Mouse (Mus musculus) ES-E14 (cell line): Measurements from ENCODE around the gene Tlr4. TPM values are rescaled to one million over a fixed set of nuclear protein-coding genes. Genes with fewer than 3 reads are reported as not detected.

ENCODE experiments used
- DNase-seq: peaks from one replicate; pipeline ENCODE4 v3.0.0-alpha.2; 2013; ENCODE audit warnings: low read depth, low spot score
- H3K27ac ChIP-seq: 2 replicates; pipeline ENCODE4 v1.5.1; 2012; ENCODE audit warnings: low read depth, mild to moderate bottlenecking, low read length, moderate library complexity, mixed read lengths; ENCODE audit not compliant: poor library complexity, insufficient read depth, severe bottlenecking
- H3K36me3 ChIP-seq: 2 replicates; pipeline ENCODE4 v1.6.1; 2012; ENCODE audit warnings: mild to moderate bottlenecking, low read length, moderate library complexity, mixed read lengths; ENCODE audit not compliant: control insufficient read depth, poor library complexity, insufficient read depth, severe bottlenecking
- H3K4me1 ChIP-seq, 2 experiments: fragments of 150-350 bp in 1 of 2; sonication (generic) in 1 of 2; 2 replicates each; pipeline ENCODE4 v1.6.1; 2012; ENCODE audit warnings: low read length in 2 of 2, mild to moderate bottlenecking in 1 of 2, mixed read lengths in 1 of 2; ENCODE audit not compliant: control insufficient read depth in 2 of 2, insufficient read depth in 2 of 2, poor library complexity in 1 of 2
- H3K4me3 ChIP-seq, 2 experiments: fragments of 150-350 bp in 1 of 2; sonication (generic) in 1 of 2; 2 replicates each; pipeline ENCODE4 v1.5.1; 2012; ENCODE audit warnings: low read length in 2 of 2, low read depth in 1 of 2, mild to moderate bottlenecking in 1 of 2, mixed read lengths in 1 of 2; ENCODE audit not compliant: insufficient read depth in 1 of 2, poor library complexity in 1 of 2, severe bottlenecking in 1 of 2
- H3K9ac ChIP-seq: 2 replicates; pipeline ENCODE4 v1.6.1; 2012; ENCODE audit warnings: low read depth, mild to moderate bottlenecking, low read length, mixed read lengths; ENCODE audit not compliant: poor library complexity, insufficient read depth, severe bottlenecking
- H3K9me3 ChIP-seq: fragments of 150-350 bp; sonication (generic); 2 replicates; pipeline ENCODE4 v1.6.1; 2012; ENCODE audit warnings: low read depth, mild to moderate bottlenecking, low read length; ENCODE audit not compliant: control insufficient read depth, insufficient read depth
- CHD2 ChIP-seq: IDR thresholded peaks from 2 replicates; pipeline ENCODE4 v1.6.1; 2014; ENCODE audit warnings: mild to moderate bottlenecking, low read depth, low read length, inconsistent platforms
- HCFC1 ChIP-seq: IDR thresholded peaks from 2 replicates; pipeline ENCODE4 v1.6.1; 2012; ENCODE audit warnings: low read length, inconsistent platforms, borderline replicate concordance; ENCODE audit not compliant: insufficient read depth
- MAFK ChIP-seq: IDR thresholded peaks from 2 replicates; pipeline ENCODE4 v1.6.1; 2014; ENCODE audit warnings: mild to moderate bottlenecking, low read depth, low read length, inconsistent platforms; ENCODE audit not compliant: insufficient read depth
- ZC3H11A ChIP-seq: IDR thresholded peaks from 2 replicates; pipeline ENCODE4 v1.6.1; 2012; ENCODE audit warnings: low read depth, mild to moderate bottlenecking, inconsistent platforms, low read length, borderline replicate concordance
- ZNF384 ChIP-seq: IDR thresholded peaks from 2 replicates; pipeline ENCODE4 v1.6.1; 2012; ENCODE audit warnings: low read depth, low read length, inconsistent platforms
- in situ Hi-C, 2 experiments: fragments of 600-800 bp; cut with MboI; formaldehyde crosslinking; loops; one replicate each; pipeline ENCODE4 v1.15.1; 2025; ENCODE audit warnings: low sequenced_read_pairs in 2 of 2, inconsistent platforms in 1 of 2; ENCODE audit not compliant: unreplicated experiment in 2 of 2
- total RNA-seq: library from RNA; depleted of rRNA; stranded (reverse); fragments of 300-350 nt; gene quantifications from 2 replicates; pipeline ENCODE4 v1.2.3, GENCODE M21; 2012; rRNA removed

The Tlr4 gene
- 0.05 and 0.36 TPM in 2 replicates for total RNA-seq

DNA sequence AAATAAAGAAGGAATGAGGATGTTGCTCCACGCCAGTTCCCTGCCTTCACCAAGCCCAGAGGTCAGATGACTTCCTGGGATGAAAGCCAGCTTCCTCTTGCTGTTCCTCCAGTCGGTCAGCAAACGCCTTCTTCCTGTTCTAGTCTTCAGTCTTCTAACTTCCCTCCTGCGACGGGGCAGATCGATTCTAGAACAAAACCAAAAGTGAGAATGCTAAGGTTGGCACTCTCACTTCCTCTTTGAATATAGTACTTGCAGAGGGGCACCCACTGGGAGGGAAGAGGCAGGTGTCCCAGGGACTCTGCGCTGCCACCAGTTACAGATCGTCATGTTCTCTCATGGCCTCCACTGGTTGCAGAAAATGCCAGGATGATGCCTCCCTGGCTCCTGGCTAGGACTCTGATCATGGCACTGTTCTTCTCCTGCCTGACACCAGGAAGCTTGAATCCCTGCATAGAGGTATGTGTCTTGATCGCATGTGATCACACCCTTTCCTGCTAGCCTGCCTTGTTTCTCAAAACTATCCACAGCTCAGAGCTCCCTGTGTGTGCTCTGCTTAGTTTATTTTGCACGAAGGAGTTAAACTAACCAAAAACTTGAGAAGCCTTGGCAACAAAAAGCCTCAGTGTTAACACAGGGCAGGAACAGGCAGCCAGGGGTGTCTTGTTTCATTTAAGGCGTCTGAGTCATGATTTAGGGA, at the start of gene Tlr4:
Gene Tlr4, plus strand, starts transcription at position 122 of the 700 bp plus-strand sequence.
- DNase-seq, result no peak
- no peak within 1 kb of the TSS for H3K4me3 ChIP-seq
- TF ChIP-seq ZC3H11A (no peak), CHD2 (no peak), ZNF384 (no peak), MAFK (no peak), HCFC1 (no peak)
- H3K27ac ChIP-seq, result no peak within 1 kb of the TSS
- no peaks in the 10 kb centered on the region for H3K9me3 ChIP-seq
- no peaks in the 10 kb centered on the region for H3K36me3 ChIP-seq
- H3K9ac ChIP-seq, result no peak within 1 kb of the TSS
- H3K4me1 ChIP-seq, result no peaks in the 10 kb centered on the region
- in situ Hi-C loops, result no loop called here

- Histone ChIP-seq H3K36me3 (no peaks in the 10 kb centered on the region), H3K9ac (no peak overlapping the region), H3K4me3 (no peak overlapping the region), H3K4me1 (no peaks in the 10 kb centered on the region), H3K27ac (no peak overlapping the region), H3K9me3 (no peaks in the 10 kb centered on the region)
- no peak for DNase-seq
- in situ Hi-C loops, result no loop called here
- TF ChIP-seq MAFK, result no peak
- no peak for TF ChIP-seq HCFC1
- TF ChIP-seq CHD2, result no peak
- TF ChIP-seq ZC3H11A, result no peak
- no peak for TF ChIP-seq ZNF384
Observed at GRCm38 (mm10) chr4:66794283-66794682, 33.1 kb upstream of the Tlr4 start.

- TF ChIP-seq HCFC1 (no peak), ZNF384 (no peak), ZC3H11A (no peak), MAFK (no peak), CHD2 (no peak)
- Histone ChIP-seq H3K27ac (no peak overlapping the region), H3K9ac (no peak overlapping the region), H3K4me3 (no peak overlapping the region), H3K4me1 (no peaks in the 10 kb centered on the region), H3K9me3 (no peaks in the 10 kb centered on the region), H3K36me3 (no peaks in the 10 kb centered on the region)
- DNase-seq, result no peak
- in situ Hi-C loops, result no loop called here
Observed at GRCm38 (mm10) chr4:66796683-66797082, 30.7 kb upstream of the Tlr4 start.

DNA sequence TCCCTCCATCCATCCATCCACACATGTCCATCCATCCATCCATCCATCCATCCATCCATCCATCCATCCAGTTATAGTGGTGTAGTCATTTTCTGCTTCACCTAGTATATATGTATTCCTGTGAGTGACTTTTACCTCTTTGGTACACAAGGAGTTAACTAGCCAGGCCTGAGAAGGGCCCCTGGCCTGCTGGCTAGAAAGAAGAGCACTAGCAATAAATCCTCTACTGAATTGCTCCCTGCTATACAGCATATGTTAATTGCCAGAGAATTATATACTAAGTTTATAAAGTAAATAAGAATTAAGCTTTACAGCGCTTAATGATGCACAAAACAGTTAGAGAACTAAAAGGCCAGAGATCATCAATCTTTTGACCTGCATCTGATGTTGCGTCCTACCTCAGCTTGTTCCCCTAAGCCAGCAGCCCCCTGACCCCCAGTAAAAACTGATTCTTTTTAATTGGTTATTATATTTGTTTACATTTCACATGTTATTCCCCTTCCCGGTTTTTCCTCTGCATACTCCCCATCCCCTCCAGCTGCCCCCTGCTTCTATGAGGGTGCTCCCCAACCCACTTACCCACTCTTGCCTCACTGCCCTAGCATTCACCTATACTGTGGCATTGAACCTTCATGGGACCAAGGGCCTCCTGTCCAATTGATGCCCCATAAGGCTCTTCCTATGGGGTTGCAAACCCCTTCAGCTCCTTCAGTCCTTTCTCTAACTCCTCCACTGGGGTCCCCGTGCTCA, 22.7 kb upstream of the Tlr4 start:
- H3K9me3 ChIP-seq, result no peaks in the 10 kb centered on the region
- DNase-seq, result no peak
- H3K4me1 ChIP-seq, result no peaks in the 10 kb centered on the region
- no peak overlapping the region for H3K9ac ChIP-seq
- in situ Hi-C loops, result no loop called here
- TF ChIP-seq CHD2 (no peak), MAFK (no peak), HCFC1 (no peak), ZC3H11A (no peak), ZNF384 (no peak)
- no peak overlapping the region for H3K27ac ChIP-seq
- no peak overlapping the region for H3K4me3 ChIP-seq
- H3K36me3 ChIP-seq, result no peaks in the 10 kb centered on the region
